Mouse (Mus musculus) cerebellum, postnatal 10 days (tissue): ENCODE measurements around the gene Pam16.

Experiments
- DNase-seq, 2 experiments: peaks; one replicate each; pipeline ENCODE4 v3.0.0; 2021; ENCODE audit warnings: mixed read lengths in 2 of 2

Pam16 gene

DNA sequence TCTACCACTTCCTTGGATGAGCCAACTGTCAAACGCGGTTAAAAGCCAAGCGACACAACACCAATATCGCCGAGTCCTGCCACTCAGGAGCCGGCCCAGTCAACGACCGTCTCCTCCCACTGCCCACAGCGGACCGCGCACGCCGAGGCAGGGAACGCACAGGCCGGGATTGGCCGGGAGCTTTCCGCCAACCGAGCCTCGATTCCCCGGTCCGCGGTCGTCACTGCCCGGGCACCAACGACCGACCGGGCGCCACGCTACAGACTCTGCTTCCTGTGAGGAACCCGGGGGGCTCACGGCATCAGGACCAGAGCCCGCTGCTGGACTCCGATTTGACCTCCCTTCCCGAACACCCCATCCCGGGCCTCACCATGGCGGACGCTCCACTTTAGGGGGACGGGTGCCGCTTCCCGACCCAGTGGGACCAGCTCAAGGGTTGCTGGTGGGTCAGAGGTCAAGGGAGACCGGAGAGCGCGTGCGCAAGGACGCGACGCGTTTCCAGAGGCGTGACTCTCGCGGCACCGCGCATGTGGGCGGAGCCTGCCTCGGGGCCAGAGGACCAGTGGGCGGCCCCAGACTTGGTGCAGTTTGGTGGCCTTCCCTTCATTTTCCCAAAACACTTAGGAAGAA lies at the start of gene Pam16:
TSS of gene Pam16 (minus strand) at position 508 of the 630 bp plus-strand sequence.
- DNase-seq = peak; percentile 96

DNA sequence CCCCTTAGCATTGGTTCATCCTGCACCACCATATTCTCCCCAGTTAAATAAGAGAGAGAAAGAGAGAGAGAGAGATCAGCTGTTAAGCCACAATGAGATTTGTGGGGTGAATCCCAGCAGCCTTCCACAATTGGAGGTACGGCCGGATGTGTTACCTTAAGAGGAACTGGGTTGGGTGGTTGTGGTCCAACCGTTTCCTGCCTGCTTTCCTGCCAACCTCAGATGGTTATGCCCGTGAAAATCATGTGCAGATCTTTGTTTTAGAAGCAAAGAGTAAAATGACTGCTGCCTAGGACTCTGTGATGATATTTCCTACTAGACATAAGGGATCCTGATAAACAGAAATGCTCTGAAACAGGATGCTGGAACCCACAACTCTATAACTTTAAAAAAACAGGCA lies 49.3 kb upstream of the Pam16 start:
- no peak for DNase-seq

DNA sequence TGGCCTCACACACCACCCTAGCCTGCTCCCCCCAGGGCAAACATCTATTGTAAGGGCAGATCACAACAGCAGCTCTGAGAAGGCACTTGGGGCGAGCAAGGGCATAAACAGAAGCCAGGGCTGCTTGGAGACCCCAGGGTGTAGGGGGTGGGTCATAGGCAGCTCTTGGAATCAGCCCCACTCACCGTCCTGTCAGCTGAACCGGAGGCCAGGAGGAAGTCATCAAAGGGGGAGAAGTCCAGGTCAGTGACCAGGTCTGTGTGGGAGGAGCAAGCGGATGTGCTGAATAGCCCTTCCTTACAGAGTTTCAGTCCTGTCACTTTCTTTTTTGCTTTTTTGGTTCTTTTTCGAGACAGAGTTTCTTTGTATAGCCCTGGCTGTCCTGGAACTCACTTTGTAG lies 45.5 kb upstream of the Pam16 start:
- no peak for DNase-seq

DNA sequence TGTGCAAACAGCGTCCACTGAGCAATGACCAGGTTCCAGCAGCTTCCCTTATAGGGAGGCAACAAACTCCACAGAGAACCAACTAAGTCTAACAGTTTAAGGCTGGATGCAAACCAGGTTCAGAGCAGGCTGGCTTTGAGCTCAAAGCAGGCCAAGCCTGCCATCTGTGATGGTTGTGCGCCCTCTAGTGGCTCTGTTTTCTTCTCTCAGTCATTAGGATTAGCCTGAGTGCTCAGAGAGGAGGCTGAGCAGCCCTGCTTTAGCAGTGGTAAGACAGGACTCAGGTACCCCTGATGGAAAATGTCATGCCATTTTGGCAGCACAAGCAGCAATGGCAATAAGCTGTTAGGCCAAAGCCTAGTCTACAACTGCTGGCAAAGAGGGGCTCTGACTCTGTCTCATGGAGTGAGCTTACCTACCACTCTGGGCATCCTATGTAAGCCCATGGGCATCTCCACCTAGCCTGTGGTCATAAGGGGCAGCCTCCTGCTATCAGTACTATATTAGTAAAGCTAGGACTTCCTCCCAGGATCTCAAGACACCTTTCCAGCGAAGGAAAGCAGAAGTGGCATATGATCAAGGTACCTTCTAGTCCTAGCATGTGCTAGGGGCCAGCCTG lies 42.5 kb upstream of the Pam16 start:
- DNase-seq = peak; percentile 96 to 99

GRCm38 (mm10) chr16:4665726-4666125 lies 40.9 kb upstream of the Pam16 start:
- no peak for DNase-seq

DNA sequence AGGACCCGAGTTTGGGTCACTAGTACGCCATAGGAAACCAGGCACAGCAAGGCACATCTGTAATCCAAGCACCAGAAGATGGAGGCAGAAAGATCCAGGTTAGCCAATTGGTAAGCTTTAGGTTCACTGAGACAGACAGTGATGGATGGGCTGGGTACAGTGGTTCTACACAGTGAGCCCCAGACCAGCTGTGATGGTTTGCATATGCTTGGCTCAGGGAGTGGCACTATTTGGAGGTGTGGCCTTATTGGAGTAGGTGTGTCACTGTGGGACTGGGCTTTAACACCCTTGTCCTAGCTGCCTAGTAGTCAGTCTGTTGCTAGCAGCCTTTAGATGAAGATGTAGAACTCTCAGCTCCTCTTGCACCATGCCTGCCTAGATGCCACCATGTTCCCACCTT lies 39.0 kb upstream of the Pam16 start:
- DNase-seq = no peak

GRCm38 (mm10) chr16:4661605-4662004 lies 36.8 kb upstream of the Pam16 start:
- no peak for DNase-seq

- DNase-seq = no peak
These were observed 34.5 kb upstream of the Pam16 start for GRCm38 (mm10) chr16:4659326-4659725.

GRCm38 (mm10) chr16:4658781-4659245 lies 34.0 kb upstream of the Pam16 start:
- peak; percentile 39 to 57 for DNase-seq

DNA sequence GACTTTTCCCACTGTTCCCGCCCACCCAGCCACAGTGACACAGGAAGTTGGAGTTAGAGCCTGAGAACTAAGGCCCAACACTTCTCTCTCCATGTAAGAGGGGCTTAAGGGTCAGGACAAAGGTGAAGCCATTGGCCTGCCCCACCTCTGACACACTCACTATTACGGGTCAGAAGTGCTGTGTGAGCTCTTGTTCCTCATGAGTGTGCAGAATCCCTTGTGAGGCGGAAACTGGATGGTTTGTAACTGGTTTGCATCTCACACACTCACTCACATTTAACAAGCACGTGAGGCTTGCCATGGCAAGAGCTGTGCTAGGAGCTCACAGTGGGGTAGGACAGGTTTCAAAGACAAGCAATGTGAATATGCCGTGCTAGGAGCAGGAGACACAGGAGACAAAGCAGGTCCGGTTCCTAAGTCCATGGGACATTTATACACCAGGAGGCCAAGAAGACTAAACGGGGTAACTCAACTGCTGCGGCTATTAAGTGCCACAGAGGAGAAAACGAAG lies 31.8 kb upstream of the Pam16 start:
- DNase-seq = no peak

GRCm38 (mm10) chr16:4655764-4656570 lies 31.2 kb upstream of the Pam16 start:
- DNase-seq = peak; percentile 49 to 59

- no peak for DNase-seq
These were observed 30.5 kb upstream of the Pam16 start for GRCm38 (mm10) chr16:4655251-4655734.

DNA sequence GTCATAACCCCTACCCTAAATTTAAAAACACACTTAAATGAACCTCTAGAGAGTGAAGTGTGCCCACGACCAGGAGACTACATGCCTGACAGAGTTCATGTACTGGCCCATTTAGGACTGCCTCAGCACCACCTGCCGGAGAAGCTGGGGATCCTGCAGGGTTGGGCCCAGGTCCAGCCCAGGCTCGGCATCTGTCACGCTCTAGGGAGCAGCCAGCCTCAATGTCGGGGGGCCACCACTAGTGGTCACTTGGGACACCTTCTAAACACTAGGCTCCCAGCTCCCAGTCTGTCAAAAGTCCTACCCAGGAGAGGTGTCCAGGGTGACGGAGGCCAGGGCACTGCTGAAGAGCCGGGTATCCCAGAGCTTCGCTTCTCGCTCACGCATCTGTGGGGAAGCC lies 29.9 kb upstream of the Pam16 start:
- DNase-seq = peak; percentile 56 to 62

DNA sequence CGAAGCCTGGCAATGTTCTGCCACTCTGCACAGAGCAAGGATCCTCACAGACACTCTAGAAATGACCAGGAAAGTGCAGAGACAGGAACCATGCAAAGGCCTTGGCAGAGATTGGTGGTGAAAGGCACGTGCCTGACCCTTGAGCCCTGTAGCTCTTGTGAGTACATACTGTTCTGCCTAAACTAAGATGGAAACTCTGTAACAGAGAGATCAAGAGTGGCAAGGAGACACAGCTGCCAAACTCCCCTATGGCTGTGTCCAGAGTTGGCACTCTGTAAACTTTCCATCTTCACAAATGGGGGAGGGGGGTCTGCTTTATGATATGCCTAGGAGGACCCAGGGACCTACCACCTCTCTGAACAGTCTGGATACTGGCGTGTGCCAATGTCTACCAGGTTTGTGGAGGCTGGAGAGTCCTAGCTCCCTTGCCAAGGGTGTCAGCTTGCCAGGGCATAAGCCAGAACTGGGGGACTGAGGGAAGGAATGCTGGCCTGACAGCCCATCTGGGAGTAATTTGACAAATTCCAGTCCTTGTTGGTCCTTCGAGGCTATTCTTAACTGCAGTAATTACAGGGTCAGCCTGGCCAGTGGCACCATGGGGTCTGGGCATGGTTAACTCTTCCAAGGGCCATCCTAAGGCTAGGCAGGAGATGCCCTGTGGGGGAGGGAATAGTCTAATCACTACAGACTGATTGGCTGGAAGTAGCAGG lies 28.1 kb upstream of the Pam16 start:
- DNase-seq = peak; percentile 88 to 92

GRCm38 (mm10) chr16:4651624-4652023 lies 26.8 kb upstream of the Pam16 start:
- DNase-seq = no peak

DNA sequence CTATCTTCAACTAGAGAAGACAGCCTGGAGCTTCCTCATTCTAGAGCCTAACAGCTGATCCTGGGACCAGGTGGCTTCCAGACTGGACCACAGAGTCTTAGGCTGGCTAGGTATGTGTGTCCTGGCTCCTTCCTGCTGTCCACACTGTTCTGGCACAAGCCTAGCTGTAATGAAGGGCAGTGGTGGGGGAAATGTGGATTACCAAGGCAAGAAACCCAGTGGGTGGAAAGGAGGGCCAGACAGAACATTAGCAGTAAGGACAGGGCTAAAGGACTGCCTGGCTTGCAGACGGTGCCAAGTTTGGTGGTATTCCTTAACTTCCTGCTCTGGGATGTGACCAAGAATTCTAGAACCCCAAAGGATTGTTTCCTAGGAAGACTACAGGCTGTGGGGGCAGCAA lies 26.3 kb upstream of the Pam16 start:
- DNase-seq = no peak

DNA sequence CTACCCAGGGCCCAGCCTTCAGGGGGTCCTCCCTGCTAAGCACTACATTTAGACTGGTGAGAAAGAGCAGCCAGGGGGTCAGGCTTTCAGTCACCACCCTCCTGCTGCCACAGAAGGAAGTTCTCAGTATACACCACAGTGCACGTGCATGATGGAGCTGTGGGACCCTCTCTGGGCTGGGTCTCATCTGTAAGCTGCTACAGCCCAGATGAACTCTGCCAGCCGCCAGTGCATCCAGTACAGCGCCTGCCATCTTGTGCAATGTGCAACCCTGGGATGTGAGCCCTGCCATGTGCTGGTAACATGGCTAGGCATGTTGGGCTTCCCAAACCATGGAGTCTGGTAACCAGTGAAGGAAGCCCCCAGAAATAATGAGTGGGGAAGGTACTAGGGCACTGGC lies 25.4 kb upstream of the Pam16 start:
- peak in 1 of 2 experiments; percentile 3 for DNase-seq

DNA sequence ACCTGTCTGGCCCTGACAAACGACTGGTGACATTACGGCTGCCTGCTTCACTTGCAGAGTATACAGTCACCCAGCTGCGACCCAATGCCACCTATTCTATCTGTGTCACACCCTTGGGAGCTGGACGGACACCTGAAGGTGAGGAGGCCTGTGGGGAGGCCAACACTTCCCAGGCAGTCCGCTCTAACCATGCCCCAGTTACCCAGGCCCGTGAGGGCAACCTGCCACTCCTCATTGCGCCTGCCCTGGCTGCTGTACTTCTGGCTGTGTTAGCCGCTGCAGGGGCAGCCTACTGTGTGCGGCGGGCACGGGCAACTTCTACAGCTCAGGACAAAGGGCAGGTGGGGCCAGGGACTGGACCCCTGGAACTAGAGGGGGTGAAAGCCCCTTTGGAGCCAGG lies 24.9 kb upstream of the Pam16 start:
- peak in 1 of 2 experiments; percentile 17 for DNase-seq

DNA sequence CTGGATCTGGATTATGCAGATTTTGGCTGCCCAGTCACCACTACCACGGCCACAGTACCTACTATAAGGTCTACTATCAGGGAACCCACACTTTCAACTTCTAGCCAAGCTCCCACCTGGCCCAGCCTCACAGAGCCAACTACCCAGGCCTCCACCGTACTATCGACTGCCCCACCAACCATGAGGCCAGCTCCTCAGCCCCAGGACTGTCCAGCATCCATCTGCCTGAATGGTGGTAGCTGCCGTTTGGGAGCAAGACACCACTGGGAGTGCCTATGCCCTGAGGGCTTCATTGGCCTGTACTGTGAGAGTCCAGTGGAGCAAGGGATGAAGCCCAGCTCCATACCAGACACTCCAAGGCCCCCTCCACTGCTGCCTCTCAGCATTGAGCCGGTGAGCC lies 24.4 kb upstream of the Pam16 start:
- DNase-seq = peak in 1 of 2 experiments; percentile 17

DNA sequence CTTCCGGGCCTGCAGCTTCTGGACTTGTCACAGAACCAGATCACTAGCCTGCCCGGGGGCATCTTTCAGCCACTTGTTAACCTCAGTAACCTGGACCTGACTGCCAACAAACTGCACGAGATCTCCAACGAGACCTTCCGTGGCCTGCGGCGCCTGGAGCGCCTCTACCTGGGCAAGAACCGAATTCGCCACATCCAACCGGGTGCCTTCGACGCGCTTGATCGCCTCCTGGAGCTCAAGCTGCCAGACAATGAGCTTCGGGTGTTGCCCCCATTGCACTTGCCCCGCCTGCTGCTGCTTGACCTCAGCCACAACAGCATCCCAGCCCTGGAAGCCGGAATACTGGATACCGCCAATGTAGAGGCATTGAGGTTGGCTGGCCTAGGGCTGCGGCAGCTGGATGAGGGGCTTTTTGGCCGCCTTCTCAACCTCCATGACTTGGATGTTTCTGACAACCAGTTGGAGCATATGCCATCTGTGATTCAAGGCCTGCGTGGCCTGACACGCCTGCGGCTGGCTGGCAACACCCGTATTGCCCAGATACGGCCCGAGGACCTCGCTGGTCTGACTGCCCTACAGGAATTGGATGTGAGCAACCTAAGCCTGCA lies 23.7 kb upstream of the Pam16 start:
- DNase-seq = peak; percentile 68 to 78

DNA sequence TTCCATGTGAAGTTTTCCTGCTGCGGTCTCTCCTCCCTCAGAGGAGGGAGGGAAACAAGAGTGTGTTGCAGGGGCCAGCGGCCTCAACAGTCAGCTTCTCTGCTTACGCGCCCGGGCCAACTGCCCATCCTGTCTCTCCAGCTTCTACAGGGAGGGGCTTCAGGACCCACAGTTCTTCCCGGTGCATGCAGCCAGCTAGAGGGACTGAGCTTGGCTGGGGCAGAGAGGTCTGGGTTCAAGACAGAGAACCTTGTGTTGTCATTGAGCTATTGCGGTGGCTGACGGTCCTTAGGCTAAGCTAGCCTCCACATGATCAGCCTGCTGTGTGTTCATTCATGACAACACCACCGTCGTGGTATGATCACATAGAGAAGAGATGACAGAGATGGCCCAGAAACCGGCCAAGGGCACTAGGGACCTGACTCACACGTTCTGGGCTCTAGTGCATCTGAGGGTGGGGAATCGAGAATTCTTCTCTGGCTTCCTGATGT lies 22.9 kb upstream of the Pam16 start:
- DNase-seq = peak in 1 of 2 experiments; percentile 54

GRCm38 (mm10) chr16:4646831-4647230 lies 22.0 kb upstream of the Pam16 start:
- no peak for DNase-seq
